Mouse (Mus musculus) left cerebral cortex, postnatal 25 days (tissue): ENCODE results near the gene Pianp. TPM values are rescaled to one million over a fixed set of nuclear protein-coding genes. Genes with fewer than 3 reads are reported as not detected.

Experiments used
- total RNA-seq, 2 experiments: library from RNA; stranded (reverse); gene quantifications; 2 replicates each; pipeline ENCODE4 v1.2.3; 2021

Pianp gene
- total RNA-seq, 2 experiments from 2014 or later = 169 to 181 TPM

Other genes with a start within 250 kb of the Pianp start
- not detected for gene Gm45234, start 240.7 kb upstream of the Pianp start, total RNA-seq
- 100 to 1,000 TPM; 154 to 162 TPM for gene Atn1, start 240.2 kb upstream of the Pianp start, total RNA-seq
- 1,000 to 10,000 TPM in 1 of 2 experiments, 100 to 1,000 TPM in 1; 999 to 1,002 TPM for gene Eno2, start 227.0 kb upstream of the Pianp start, total RNA-seq
- 1 to 10 TPM; 1.5 to 1.9 TPM for gene Lrrc23, start 217.0 kb upstream of the Pianp start, total RNA-seq
- gene Spsb2, start 188.0 kb upstream of the Pianp start, total RNA-seq = 1 to 10 TPM; 4.4 to 5.2 TPM
- gene Tpi1, start 182.4 kb upstream of the Pianp start, total RNA-seq = 100 to 1,000 TPM; 739 to 808 TPM
- gene Usp5, start 167.2 kb upstream of the Pianp start, total RNA-seq = 100 to 1,000 TPM; 176 to 177 TPM
- gene Cdca3, start 167.1 kb upstream of the Pianp start, total RNA-seq = 1 to 10 TPM in 1 of 2 experiments, under 1 TPM in 1; 0.50 to 1.1 TPM
- gene Gnb3, start 156.4 kb upstream of the Pianp start, total RNA-seq = under 1 TPM in 1 of 2 experiments, not detected in 1; 0.18 TPM
- 10 to 100 TPM; 21.9 to 25.7 TPM for gene P3h3, start 138.9 kb upstream of the Pianp start, total RNA-seq
- gene Gpr162, start 132.7 kb upstream of the Pianp start, total RNA-seq = 100 to 1,000 TPM; 207 to 229 TPM
- gene Cd4, start 108.5 kb upstream of the Pianp start, total RNA-seq = 1 to 10 TPM; 2.8 to 8.7 TPM
- 1 to 10 TPM; 2.9 to 3.6 TPM for gene Lag3, start 85.0 kb upstream of the Pianp start, total RNA-seq
- 1,000 to 10,000 TPM in 1 of 2 experiments, 100 to 1,000 TPM in 1; 954 to 1,041 TPM for gene Ptms, start 76.6 kb upstream of the Pianp start, total RNA-seq
- gene Mlf2, start 65.3 kb upstream of the Pianp start, total RNA-seq = 100 to 1,000 TPM; 648 to 675 TPM
- gene Cops7a, start 31.2 kb upstream of the Pianp start, total RNA-seq = 100 to 1,000 TPM; 149 to 163 TPM
- gene Zfp384, start 12.5 kb downstream of the Pianp start, total RNA-seq = 10 to 100 TPM; 38.4 to 44.1 TPM
- 10 to 100 TPM; 54.0 to 62.1 TPM for gene Ing4, start 43.1 kb downstream of the Pianp start, total RNA-seq
- 10 to 100 TPM in 1 of 2 experiments, 1 to 10 TPM in 1; 8.4 to 12.3 TPM for gene Acrbp, start 53.0 kb downstream of the Pianp start, total RNA-seq
- under 1 TPM; 0.60 to 0.96 TPM for gene Lpar5, start 71.2 kb downstream of the Pianp start, total RNA-seq
- 100 to 1,000 TPM; 154 to 161 TPM for gene Chd4, start 99.3 kb downstream of the Pianp start, total RNA-seq
- gene Nop2, start 135.2 kb downstream of the Pianp start, total RNA-seq = 10 to 100 TPM; 27.1 to 28.0 TPM
- gene Iffo1, start 148.5 kb downstream of the Pianp start, total RNA-seq = 10 to 100 TPM; 52.7 to 63.0 TPM
- gene Gapdh, start 169.8 kb downstream of the Pianp start, total RNA-seq = 1,000 to 10,000 TPM; 2,469 to 2,584 TPM
- 10 to 100 TPM; 18.9 to 25.6 TPM for gene Ncapd2, start 195.0 kb downstream of the Pianp start, total RNA-seq
- 10 to 100 TPM; 70.4 to 73.6 TPM for gene Mrpl51, start 195.1 kb downstream of the Pianp start, total RNA-seq
- gene Vamp1, start 218.9 kb downstream of the Pianp start, total RNA-seq = 10 to 100 TPM; 87.8 to 97.9 TPM
- gene Tapbpl, start 235.2 kb downstream of the Pianp start, total RNA-seq = 1 to 10 TPM; 3.5 to 4.0 TPM
- gene Cd27, start 240.3 kb downstream of the Pianp start, total RNA-seq = not detected